Mouse (Mus musculus) testis, adult 2 months (tissue): ENCODE data around the gene Ier2.

ENCODE experiments used
- CTCF ChIP-seq: fragments of 200-500 bp; IDR thresholded peaks from 2 replicates; pipeline ENCODE4 v1.5.1; 2012; ENCODE audit warnings: low read depth, mild to moderate bottlenecking, inconsistent platforms, low read length, moderate library complexity; ENCODE audit not compliant: control insufficient read depth, insufficient read depth, insufficient replicate concordance
- POLR2A ChIP-seq: fragments of 200-500 bp; IDR thresholded peaks from 2 replicates; pipeline ENCODE4 v1.6.1; 2012; ENCODE audit warnings: low read depth, mild to moderate bottlenecking, inconsistent platforms, low read length, moderate library complexity; ENCODE audit not compliant: control insufficient read depth

DNA sequence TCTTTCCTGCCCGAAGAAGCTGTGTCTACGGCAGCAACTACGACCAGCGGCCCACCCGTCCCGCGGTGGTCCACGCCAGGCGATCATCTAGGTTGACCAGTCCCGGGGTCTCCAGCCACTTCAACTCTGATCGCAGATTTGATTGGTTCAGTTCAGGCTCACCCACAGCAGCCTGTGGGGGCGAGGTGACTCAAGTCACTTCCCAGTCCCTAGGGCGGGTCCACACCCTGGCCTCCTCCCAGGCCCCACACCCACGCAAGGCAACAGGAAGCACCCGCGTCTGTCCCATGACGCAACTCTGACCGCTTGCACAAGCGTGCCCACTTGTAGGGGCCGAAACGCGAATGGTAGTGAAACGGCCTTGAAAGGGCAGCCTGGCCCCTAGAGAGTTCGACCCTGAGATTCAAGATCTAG is 1.2 kb downstream of the Ier2 start:
- TF ChIP-seq CTCF (no peak), POLR2A (peak; percentile 27; the same call in 1 of the 2 replicates)
